Mouse (Mus musculus) kidney, adult 2 months (tissue): Measurements from ENCODE around the gene Gzme. TPM values are rescaled to one million over a fixed set of nuclear protein-coding genes. Genes with fewer than 3 reads are reported as not detected.
"Not testable (repeated sequence)": the region's sequence is repeated elsewhere in the genome, so short reads cannot be mapped to it uniquely, and the experiment has no call there.

Experiments
- DNase-seq: peaks from one replicate; pipeline ENCODE4 v3.0.0; 2021
- H3K27ac ChIP-seq: fragments of 200-500 bp; 2 replicates; pipeline ENCODE4 v1.5.1; 2012; ENCODE audit warnings: low read depth, low read length, control low read depth, inconsistent platforms; ENCODE audit not compliant: insufficient read depth
- H3K27me3 ChIP-seq: fragments of 200-500 bp; replicated peaks from 2 replicates; pipeline ENCODE4 v1.6.1; 2012; ENCODE audit warnings: mild to moderate bottlenecking, moderate library complexity, low read length, inconsistent platforms; ENCODE audit not compliant: control insufficient read depth, insufficient read depth
- H3K36me3 ChIP-seq: fragments of 200-500 bp; 2 replicates; pipeline ENCODE4 v1.6.1; 2012; ENCODE audit warnings: mild to moderate bottlenecking, moderate library complexity, low read length, inconsistent platforms; ENCODE audit not compliant: control insufficient read depth, insufficient read depth
- H3K4me1 ChIP-seq: fragments of 200-500 bp; 2 replicates; pipeline ENCODE4 v1.6.1; 2011; ENCODE audit warnings: low read length; ENCODE audit not compliant: control insufficient read depth, insufficient read depth
- H3K4me3 ChIP-seq: fragments of 200-500 bp; 2 replicates; pipeline ENCODE4 v1.5.1; 2011; ENCODE audit warnings: mild to moderate bottlenecking, low read depth, low read length, control low read depth; ENCODE audit not compliant: insufficient read depth
- CTCF ChIP-seq: fragments of 200-500 bp; conservative IDR thresholded peaks from 2 replicates; pipeline ENCODE4 v1.5.1; 2011; ENCODE audit warnings: low read depth, mild to moderate bottlenecking, control low read depth, low read length, moderate library complexity, mixed read lengths; ENCODE audit not compliant: insufficient read depth, insufficient read length
- POLR2A ChIP-seq: fragments of 200-500 bp; IDR thresholded peaks from one replicate; pipeline ENCODE4 v1.6.1; 2011; ENCODE audit warnings: low read depth, low read length, control low read depth
- WGBS: fragments of 180-500 bp; shearing (Covaris S2); methylation state at CpG from one replicate; pipeline ENCODE4 v1.1.7; 2018; 5-methylcytosine and 5-hydroxymethylcytosine counted together
- polyA plus RNA-seq: library from polyadenylated mRNA; depleted of rRNA; stranded (reverse); fragments of >200 nt; gene quantifications from 2 replicates; pipeline ENCODE4 v1.2.3, GENCODE M21; 2012; rRNA removed

Gene Gzme
- polyA plus RNA-seq: not detected in 2 replicates

GRCm38 (mm10) chr14:56120525-56120924 is at the start of gene Gzme:
TSS of gene Gzme (minus strand) at chr14:56120625.
- H3K36me3 ChIP-seq: no peaks in the 10 kb centered on the region
- H3K27ac ChIP-seq: no peak within 1 kb of the TSS
- H3K4me1 ChIP-seq: no peaks in the 10 kb centered on the region
- no peak within 1 kb of the TSS for H3K4me3 ChIP-seq
- TF ChIP-seq CTCF (no peak), POLR2A (no peak)
- DNase-seq: no peak
- H3K27me3 ChIP-seq: no peaks in the 10 kb centered on the region

- 69% methylated on average over 6 of the region's 6 CpGs for WGBS
- Histone ChIP-seq H3K4me1 (no peaks in the 10 kb centered on the region), H3K27me3 (no peaks in the 10 kb centered on the region), H3K27ac (no peak overlapping the region), H3K36me3 (no peaks in the 10 kb centered on the region), H3K4me3 (no peak overlapping the region)
- no peak for DNase-seq
- TF ChIP-seq CTCF: no peak
- TF ChIP-seq POLR2A: no peak
Measured at GRCm38 (mm10) chr14:56168009-56168408, 47.6 kb upstream of the Gzme start.

- WGBS: 87% methylated on average over 2 of the region's 2 CpGs
- Histone ChIP-seq H3K36me3 (no peaks in the 10 kb centered on the region), H3K4me1 (no peaks in the 10 kb centered on the region), H3K4me3 (no peak overlapping the region), H3K27ac (no peak overlapping the region), H3K27me3 (no peaks in the 10 kb centered on the region)
- no peak for DNase-seq
- TF ChIP-seq POLR2A: no peak
Measured at GRCm38 (mm10) chr14:56162109-56162508, 41.7 kb upstream of the Gzme start.

GRCm38 (mm10) chr14:56159479-56159878 is 39.1 kb upstream of the Gzme start, which contains the start of gene Gzmg:
TSS of gene Gzmg (minus strand) at chr14:56159579.
- not testable (repeated sequence) for DNase-seq, H3K27ac ChIP-seq, H3K27me3 ChIP-seq, H3K36me3 ChIP-seq, H3K4me1 ChIP-seq, H3K4me3 ChIP-seq
- WGBS: 87% methylated on average over 2 of the region's 2 CpGs

- DNase-seq: no peak
- no peaks in the 10 kb centered on the region for H3K27me3 ChIP-seq
- TF ChIP-seq POLR2A (no peak), CTCF (no peak)
- WGBS: 65% methylated on average over 2 of the region's 2 CpGs
- H3K36me3 ChIP-seq: no peaks in the 10 kb centered on the region
- no peak overlapping the region for H3K4me3 ChIP-seq
- no peak overlapping the region for H3K27ac ChIP-seq
- H3K4me1 ChIP-seq: no peaks in the 10 kb centered on the region
Measured at GRCm38 (mm10) chr14:56155340-56155739, 34.9 kb upstream of the Gzme start.

GRCm38 (mm10) chr14:56133675-56134074 is 13.2 kb upstream of the Gzme start:
- 89% methylated on average over 1 of the region's 1 CpGs for WGBS
- H3K36me3 ChIP-seq: not testable (repeated sequence)

GRCm38 (mm10) chr14:56132508-56132907 is 12.1 kb upstream of the Gzme start, which contains the start of gene Gzmd:
TSS of gene Gzmd (minus strand) at chr14:56132608.
- H3K4me1 ChIP-seq, DNase-seq, H3K4me3 ChIP-seq, H3K27me3 ChIP-seq, H3K27ac ChIP-seq, H3K36me3 ChIP-seq: not testable (repeated sequence)
- 65% methylated on average over 2 of the region's 2 CpGs for WGBS

More at GRCm38 (mm10) chr14:56133675-56134074, 13.2 kb upstream of the Gzme start:
- not testable (repeated sequence) for DNase-seq, H3K4me3 ChIP-seq, H3K27me3 ChIP-seq, H3K4me1 ChIP-seq, H3K27ac ChIP-seq

- WGBS: 51% methylated on average over 3 of the region's 3 CpGs
Measured at GRCm38 (mm10) chr14:56128341-56128740, 7.9 kb upstream of the Gzme start.

More at GRCm38 (mm10) chr14:56128341-56128740, 7.9 kb upstream of the Gzme start:
- H3K4me3 ChIP-seq: no peak overlapping the region
- TF ChIP-seq CTCF (no peak), POLR2A (no peak)
- no peak for DNase-seq
- H3K27me3 ChIP-seq: no peaks in the 10 kb centered on the region
- no peak overlapping the region for H3K27ac ChIP-seq
- no peaks in the 10 kb centered on the region for H3K4me1 ChIP-seq
- H3K36me3 ChIP-seq: no peaks in the 10 kb centered on the region
